Mouse (Mus musculus) liver, embryonic 11.5 days (tissue): ENCODE measurements around the gene Iqgap1. TPM values are rescaled to one million over a fixed set of nuclear protein-coding genes. Genes with fewer than 3 reads are reported as not detected.
"Not testable (repeated sequence)": the region's sequence is repeated elsewhere in the genome, so short reads cannot be mapped to it uniquely, and the experiment has no call there.

ENCODE experiments used
- ATAC-seq: fragments of 200-750 bp; cut with Nextera tagmentation; replicated peaks from 2 replicates; pipeline ENCODE4 v1.8.0; 2017; ENCODE audit warnings: moderate number of reproducible peaks, mild to moderate bottlenecking, moderate TSS enrichment, moderate library complexity; ENCODE audit not compliant: low FRiP score
- DNase-seq: peaks from one replicate; pipeline ENCODE4 v3.0.0-alpha.2; 2017; ENCODE audit warnings: low spot score
- H3K27ac ChIP-seq: fragments of 300-500 bp; sonication (generic); 2 replicates; pipeline ENCODE4 v1.5.1; 2014; ENCODE audit warnings: mild to moderate bottlenecking, low read depth, low read length, control low read depth
- H3K27me3 ChIP-seq: fragments of 300-500 bp; sonication (generic); replicated peaks from 2 replicates; pipeline ENCODE4 v1.6.1; 2014; ENCODE audit warnings: low read length, mixed read lengths; ENCODE audit not compliant: control insufficient read depth, insufficient read depth
- H3K36me3 ChIP-seq: fragments of 300-500 bp; sonication (generic); 2 replicates; pipeline ENCODE4 v1.6.1; 2014; ENCODE audit warnings: mild to moderate bottlenecking, low read length, moderate library complexity, mixed read lengths; ENCODE audit not compliant: control insufficient read depth, insufficient read depth
- H3K4me1 ChIP-seq: fragments of 300-500 bp; sonication (generic); replicated peaks from 2 replicates; pipeline ENCODE4 v1.6.1; 2014; ENCODE audit warnings: low read length, mixed read lengths; ENCODE audit not compliant: control insufficient read depth, insufficient read depth
- H3K4me2 ChIP-seq: fragments of 300-500 bp; sonication (generic); 2 replicates; pipeline ENCODE4 v1.6.1; 2014; ENCODE audit warnings: mild to moderate bottlenecking, control low read depth, moderate library complexity
- H3K4me3 ChIP-seq: fragments of 300-500 bp; sonication (generic); 2 replicates; pipeline ENCODE4 v1.5.1; 2014; ENCODE audit warnings: low read depth, low read length, control low read depth
- H3K9ac ChIP-seq: fragments of 300-500 bp; sonication (generic); 2 replicates; pipeline ENCODE4 v1.6.1; 2014; ENCODE audit warnings: low read depth, low read length, control low read depth
- H3K9me3 ChIP-seq: fragments of 300-500 bp; sonication (generic); 2 replicates; pipeline ENCODE4 v1.6.1; 2016; ENCODE audit warnings: low read length, inconsistent platforms, mixed read lengths; ENCODE audit not compliant: control insufficient read depth
- WGBS: fragments of 180-500 bp; shearing (Covaris S2); extraction: QIAGEN DNeasy Blood & Tissue Kit; methylation state at CpG from one replicate; pipeline ENCODE4 v1.1.7; 2014; 5-methylcytosine and 5-hydroxymethylcytosine counted together
- polyA plus RNA-seq: library from polyadenylated mRNA; unstranded; fragments of >200 nt; fragmentation: Nextera tagmentation; extraction: Ambion mirVana; gene quantifications from 2 replicates; pipeline ENCODE4 v1.2.1, GENCODE M21; 2014

The Iqgap1 gene
- polyA plus RNA-seq, 1 experiment from 2014 or later = 28.2 TPM

DNA sequence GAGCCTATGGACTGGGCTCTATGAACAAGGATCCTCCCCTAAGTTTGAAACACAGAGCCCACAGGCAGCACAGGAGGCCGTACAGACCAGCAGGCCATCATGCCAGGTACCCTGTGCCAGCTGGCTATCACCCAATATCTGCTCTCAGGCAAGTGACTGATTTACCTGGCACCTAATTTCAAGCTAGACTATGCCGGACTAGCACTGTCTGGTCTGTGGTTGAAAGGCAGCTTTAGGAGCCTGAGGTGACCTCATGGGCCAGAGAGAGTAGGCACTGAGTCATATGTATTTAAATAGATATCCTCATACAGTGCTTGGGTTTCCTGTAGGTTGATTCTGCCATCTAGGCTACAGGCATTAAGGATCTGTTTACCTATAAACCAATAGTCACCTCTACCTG is 72.2 kb downstream of the Iqgap1 start:
- H3K4me1 ChIP-seq = no peaks in the 10 kb centered on the region
- H3K27me3 ChIP-seq = no peaks in the 10 kb centered on the region
- WGBS = 83% methylated on average over 2 of the region's 2 CpGs
- peaks cover 20% of the 10 kb centered on the region for H3K36me3 ChIP-seq
- H3K9ac ChIP-seq = no peak overlapping the region
- ATAC-seq (no peak), DNase-seq (no peak)
- H3K9me3 ChIP-seq = no peaks in the 10 kb centered on the region
- no peak overlapping the region for H3K27ac ChIP-seq
- no peak overlapping the region for H3K4me3 ChIP-seq
- no peak overlapping the region for H3K4me2 ChIP-seq

DNA sequence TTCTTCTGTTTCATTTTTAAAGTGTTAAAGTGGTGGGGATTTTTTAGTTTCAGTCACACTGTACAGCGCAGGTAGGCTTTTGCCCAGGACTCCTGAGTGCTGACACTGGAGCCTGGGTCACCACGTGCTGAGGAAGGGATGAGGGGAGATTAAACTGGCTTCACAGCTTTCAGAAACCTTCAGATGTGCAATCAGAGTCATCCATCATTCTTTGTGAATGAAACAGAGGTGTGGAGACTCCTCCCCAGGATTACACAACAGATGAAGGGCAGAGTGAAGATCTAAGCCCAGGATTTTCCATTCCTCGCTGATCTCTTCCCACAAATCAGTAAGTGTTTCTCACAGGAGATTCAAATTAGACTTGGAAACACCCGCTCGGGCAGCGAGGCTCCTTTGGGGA is 76.2 kb downstream of the Iqgap1 start:
- H3K4me2 ChIP-seq = no peak overlapping the region
- no peak overlapping the region for H3K9ac ChIP-seq
- peaks cover 14% of the 10 kb centered on the region; the same call in 1 of the 2 replicates for H3K36me3 ChIP-seq
- WGBS = 74% methylated on average over 6 of the region's 6 CpGs
- no peak overlapping the region for H3K27ac ChIP-seq
- 0 out of 2 replicates have a peak, but pooled peaks cover 2% of the 10 kb centered on the region for H3K4me1 ChIP-seq
- DNase-seq (no peak), ATAC-seq (no peak)
- H3K4me3 ChIP-seq = no peak overlapping the region
- H3K9me3 ChIP-seq = no peaks in the 10 kb centered on the region
- no peaks in the 10 kb centered on the region for H3K27me3 ChIP-seq

DNA sequence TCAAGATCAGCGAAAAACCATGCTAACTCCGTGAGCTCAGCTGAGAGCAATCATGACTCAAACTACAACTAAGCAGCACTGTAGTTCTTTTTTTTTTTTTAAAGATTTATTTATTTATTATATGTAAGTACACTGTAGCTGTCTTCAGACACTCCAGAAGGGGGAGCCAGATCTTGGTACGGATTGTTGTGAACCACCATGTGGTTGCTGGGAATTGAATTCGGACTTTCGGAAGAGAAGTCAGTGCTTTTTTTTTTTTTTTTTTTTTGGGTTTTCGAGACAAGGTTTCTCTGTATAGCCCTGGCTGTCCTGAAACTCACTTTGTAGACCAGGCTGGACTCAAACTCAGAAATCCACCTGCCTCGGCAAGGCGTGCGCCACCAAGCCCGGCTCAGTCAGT is 76.7 kb downstream of the Iqgap1 start:
- not testable (repeated sequence) for ATAC-seq
- 93% methylated on average over 9 of the region's 10 CpGs for WGBS

DNA sequence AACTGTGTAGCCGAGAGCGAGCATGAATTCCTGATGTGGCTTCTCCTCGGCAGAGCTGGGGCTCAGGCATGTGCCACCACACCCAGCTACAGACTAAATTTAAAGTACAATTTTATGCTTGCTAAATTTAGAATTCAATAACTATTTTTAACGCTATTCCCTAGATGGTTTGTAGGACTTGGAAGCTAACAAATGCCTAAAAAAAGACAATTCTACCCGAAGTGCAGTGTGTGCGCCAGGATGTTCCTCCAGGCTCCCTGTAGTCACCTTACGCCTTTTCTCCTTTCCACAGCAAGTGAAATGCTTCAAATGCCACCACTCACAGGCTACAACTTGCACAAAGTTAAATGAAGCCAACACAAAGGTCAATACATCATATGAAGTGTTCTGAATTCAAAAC is 78.4 kb downstream of the Iqgap1 start:
- no peak overlapping the region for H3K27ac ChIP-seq
- no peak overlapping the region for H3K9ac ChIP-seq
- WGBS = 89% methylated on average over 7 of the region's 7 CpGs
- H3K9me3 ChIP-seq = no peaks in the 10 kb centered on the region
- H3K4me2 ChIP-seq = no peak overlapping the region
- H3K4me1 ChIP-seq = 0 out of 2 replicates have a peak, but pooled peaks cover 2% of the 10 kb centered on the region
- ATAC-seq (no peak), DNase-seq (no peak)
- no peak overlapping the region for H3K4me3 ChIP-seq
- no peaks in the 10 kb centered on the region for H3K27me3 ChIP-seq
- H3K36me3 ChIP-seq = peaks cover 14% of the 10 kb centered on the region

More for the DNA sequence above, 76.7 kb downstream of the Iqgap1 start:
- H3K4me1 ChIP-seq, DNase-seq, H3K4me3 ChIP-seq, H3K9ac ChIP-seq, H3K27me3 ChIP-seq, H3K9me3 ChIP-seq, H3K27ac ChIP-seq, H3K4me2 ChIP-seq: not testable (repeated sequence)
- peaks cover 14% of the 10 kb centered on the region; the same call in 1 of the 2 replicates for H3K36me3 ChIP-seq

DNA sequence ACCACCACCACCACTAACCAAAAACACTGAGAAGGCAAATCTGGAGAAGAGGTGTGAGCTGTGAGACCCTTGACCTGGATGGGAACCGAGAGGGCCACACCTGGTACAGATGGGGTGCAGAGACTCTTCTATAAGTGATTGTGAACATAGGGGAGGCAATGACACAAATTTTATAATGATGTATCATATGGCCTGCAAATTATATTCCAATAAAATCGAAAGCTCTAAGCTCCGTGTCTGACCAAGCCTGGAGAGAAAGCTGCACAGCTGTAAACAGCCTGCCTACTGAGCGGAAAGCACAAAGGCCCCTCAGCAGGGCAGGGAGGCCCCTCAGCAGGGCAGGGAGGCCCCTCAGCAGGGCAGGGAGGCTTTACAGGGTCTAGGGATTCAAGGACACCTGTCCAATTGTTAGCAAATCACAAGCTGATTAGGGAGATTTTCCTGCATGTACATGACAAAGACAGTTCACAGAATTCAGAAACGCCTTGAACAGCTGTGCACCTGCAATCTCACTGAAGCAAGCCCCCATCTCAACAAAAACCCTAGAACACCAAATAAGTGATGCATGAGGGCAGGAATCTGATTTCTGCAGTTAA is 79.5 kb downstream of the Iqgap1 start:
- Histone ChIP-seq H3K4me1 (0 out of 2 replicates have a peak, but pooled peaks cover 2% of the 10 kb centered on the region), H3K4me3 (no peak overlapping the region), H3K9me3 (no peaks in the 10 kb centered on the region), H3K9ac (no peak overlapping the region), H3K27ac (no peak overlapping the region), H3K27me3 (no peaks in the 10 kb centered on the region), H3K36me3 (peaks cover 14% of the 10 kb centered on the region), H3K4me2 (no peak overlapping the region)
- WGBS = 61% methylated on average over 5 of the region's 5 CpGs
- ATAC-seq = no peak
- DNase-seq = no peak

DNA sequence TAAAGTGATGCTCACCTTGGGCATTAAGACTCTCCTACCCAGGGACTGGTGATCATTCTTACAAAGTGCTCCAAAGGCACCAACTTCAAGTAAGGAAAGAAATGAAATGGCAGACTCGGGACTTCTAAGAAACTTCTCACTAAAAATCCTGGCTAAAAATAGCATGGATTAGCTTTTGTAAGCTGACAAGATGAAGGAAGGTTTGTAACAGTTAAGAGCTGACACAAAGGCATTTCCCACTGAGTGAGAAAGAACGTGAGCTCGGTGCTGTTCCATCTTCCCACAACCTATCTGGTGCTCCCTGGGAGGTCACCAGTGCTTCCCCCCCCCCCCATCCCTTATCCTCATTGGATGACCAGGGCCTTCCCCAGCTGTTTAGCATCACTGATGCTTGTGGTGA is 80.0 kb downstream of the Iqgap1 start:
- peaks cover 12% of the 10 kb centered on the region for H3K36me3 ChIP-seq
- H3K9ac ChIP-seq = no peak overlapping the region
- no peaks in the 10 kb centered on the region for H3K27me3 ChIP-seq
- H3K4me2 ChIP-seq = no peak overlapping the region
- DNase-seq (no peak), ATAC-seq (no peak)
- no peaks in the 10 kb centered on the region for H3K9me3 ChIP-seq
- no peak overlapping the region for H3K27ac ChIP-seq
- H3K4me3 ChIP-seq = no peak overlapping the region
- 0 out of 2 replicates have a peak, but pooled peaks cover 2% of the 10 kb centered on the region for H3K4me1 ChIP-seq
- 56% methylated on average over 3 of the region's 3 CpGs for WGBS

DNA sequence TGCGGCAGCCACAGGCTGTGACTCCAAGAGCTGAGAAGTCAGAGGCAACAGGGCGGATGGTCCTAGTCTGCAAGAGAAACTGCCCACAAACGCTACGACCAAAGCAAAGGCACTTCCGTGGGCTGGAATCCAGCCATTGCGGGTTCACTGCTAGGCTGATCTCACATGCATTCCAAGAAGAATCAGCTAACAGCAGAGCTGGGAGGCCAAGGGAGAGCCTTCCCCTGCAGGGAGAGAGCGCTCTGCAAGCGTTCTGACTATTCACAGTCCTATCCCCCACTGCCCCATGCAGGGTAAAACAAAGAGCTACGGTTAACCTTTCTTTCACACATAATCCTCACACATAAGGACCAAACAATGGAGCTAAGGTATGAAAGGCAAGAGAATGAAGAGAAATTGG is 80.5 kb downstream of the Iqgap1 start:
- Histone ChIP-seq H3K36me3 (peaks cover 9% of the 10 kb centered on the region; the same call in 1 of the 2 replicates), H3K9me3 (no peaks in the 10 kb centered on the region), H3K27ac (no peak overlapping the region; the same call in 1 of the 2 replicates), H3K9ac (no peak overlapping the region), H3K4me2 (no peak overlapping the region), H3K4me3 (no peak overlapping the region), H3K27me3 (no peaks in the 10 kb centered on the region), H3K4me1 (0 out of 2 replicates have a peak, but pooled peaks cover 2% of the 10 kb centered on the region)
- DNase-seq (no peak), ATAC-seq (no peak)
- WGBS = 63% methylated on average over 9 of the region's 9 CpGs

DNA sequence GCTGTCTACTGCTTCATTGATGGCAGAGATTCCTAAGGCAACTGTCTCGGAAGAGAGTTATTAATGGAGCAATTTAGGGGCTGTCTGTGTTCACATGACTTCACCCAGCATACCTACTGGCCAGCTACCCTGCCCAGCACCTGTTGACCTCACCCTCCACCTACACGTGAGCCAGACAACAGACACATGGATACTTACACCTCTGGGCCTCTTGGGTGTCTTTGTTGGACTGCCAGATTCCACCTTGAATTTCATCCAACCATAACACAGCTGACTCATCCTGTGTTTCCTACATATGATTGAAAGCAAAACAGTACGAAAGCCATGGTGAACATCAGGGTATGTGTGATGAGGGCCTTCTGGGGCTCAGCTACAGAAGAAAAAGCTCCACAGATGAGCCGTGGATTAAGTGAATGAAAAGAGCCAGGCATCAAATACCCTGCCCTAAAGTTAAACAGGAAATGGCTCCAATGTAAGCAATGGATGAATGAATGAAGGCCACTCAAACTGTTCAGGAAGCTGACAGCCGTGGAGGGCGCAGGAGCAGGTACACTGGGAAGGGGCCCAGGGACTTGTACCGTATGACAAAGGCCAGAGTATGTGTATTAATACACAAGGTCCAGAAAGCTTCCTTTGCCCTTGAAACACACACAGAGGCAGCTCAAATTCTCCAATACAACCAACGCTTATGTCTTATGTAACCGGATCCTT is 81.7 kb downstream of the Iqgap1 start:
- no peak overlapping the region for H3K9ac ChIP-seq
- no peak overlapping the region for H3K4me3 ChIP-seq
- H3K9me3 ChIP-seq = no peaks in the 10 kb centered on the region
- H3K4me2 ChIP-seq = no peak overlapping the region
- ATAC-seq (no peak), DNase-seq (no peak)
- H3K36me3 ChIP-seq = peaks cover 9% of the 10 kb centered on the region
- H3K27ac ChIP-seq = no peak overlapping the region
- H3K4me1 ChIP-seq = 0 out of 2 replicates have a peak, but pooled peaks cover 2% of the 10 kb centered on the region
- H3K27me3 ChIP-seq = no peaks in the 10 kb centered on the region
- 83% methylated on average over 9 of the region's 9 CpGs for WGBS

DNA sequence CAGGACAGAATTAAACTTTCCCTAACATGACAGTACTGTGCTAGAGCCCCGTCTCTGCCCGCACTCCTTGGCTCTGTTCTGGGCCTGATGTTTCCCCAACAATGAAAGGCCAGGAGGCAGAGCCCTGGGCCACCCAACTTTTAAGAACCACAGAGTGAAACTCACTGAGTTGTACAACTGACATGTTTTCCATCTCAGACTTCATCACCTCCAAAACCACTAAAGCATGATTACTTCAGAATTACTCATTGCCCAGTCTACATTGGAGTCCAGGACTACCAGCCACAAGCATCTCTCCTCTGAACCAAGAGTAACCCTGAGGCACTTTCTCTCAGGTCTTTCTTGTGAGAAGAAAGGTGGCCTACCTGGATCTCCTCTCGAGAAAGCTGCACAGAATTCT is 83.1 kb downstream of the Iqgap1 start:
- no peak overlapping the region for H3K9ac ChIP-seq
- no peak for ATAC-seq
- no peaks in the 10 kb centered on the region for H3K27me3 ChIP-seq
- no peaks in the 10 kb centered on the region for H3K9me3 ChIP-seq
- no peak overlapping the region for H3K4me2 ChIP-seq
- H3K4me1 ChIP-seq = 0 out of 2 replicates have a peak, but pooled peaks cover 2% of the 10 kb centered on the region
- WGBS = 86% methylated on average over 3 of the region's 3 CpGs
- H3K27ac ChIP-seq = no peak overlapping the region
- DNase-seq = no peak
- peaks cover 6% of the 10 kb centered on the region for H3K36me3 ChIP-seq
- H3K4me3 ChIP-seq = no peak overlapping the region
